In the genomic region with DNA sequence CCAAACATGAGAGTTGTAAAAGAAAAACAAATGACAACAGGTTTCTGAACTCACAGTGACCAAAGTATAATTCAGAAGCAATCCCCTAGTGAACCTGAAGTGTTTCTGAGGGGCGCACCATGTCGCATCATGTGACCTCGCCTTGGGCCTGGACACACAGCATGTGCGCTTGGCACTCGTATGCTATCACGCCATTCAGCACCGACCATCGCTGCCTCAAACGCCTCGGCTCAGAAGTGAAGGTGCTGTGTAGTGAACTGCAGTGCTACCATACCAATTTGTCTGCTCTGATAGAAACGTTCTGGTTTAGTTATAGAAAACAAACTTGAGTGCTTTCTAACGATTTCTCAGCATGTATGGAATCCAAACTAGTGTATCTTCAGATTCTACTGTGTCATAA, we compare ENCODE assay signal across 28 mouse cellular contexts. TPM values are rescaled to one million over a fixed set of nuclear protein-coding genes. Genes with fewer than 3 reads are reported as not detected.
DNase-seq lines count a peak whose midpoint lies in the region; ATAC-seq lines count a peak whose summit lies in the region.
"Had no signal": no experiment of that assay in that cellular context is flagged by ENCODE, and none has a peak within 500 bp of the region (broad histone marks: within the 10 kb centered on the region; RNA-seq: fewer than 3 reads in every experiment).

No protein-coding gene starts in this region.

- H3K4me2 ChIP-seq in midbrain, embryonic 13.5 days (replicated peaks): no peak overlapping the region
- no peak overlapping the region for H3K4me2 ChIP-seq in midbrain, embryonic 11.5 days
- H3K4me2 ChIP-seq in forebrain, embryonic 14.5 days (ENCODE audit: low read length): no peak overlapping the region
- H3K4me2 ChIP-seq: hindbrain, embryonic 12.5 days; limb, embryonic 13.5 days; liver, embryonic 11.5 days; lung, embryonic 15.5 days; stomach, embryonic 15.5 days had no signal

- H3K9ac ChIP-seq in midbrain, embryonic 13.5 days (replicated peaks): no peak overlapping the region
- H3K9ac ChIP-seq in midbrain, embryonic 11.5 days (ENCODE audit: low read length): no peak overlapping the region
- no peak overlapping the region for H3K9ac ChIP-seq in forebrain, embryonic 14.5 days (ENCODE audit: low read length)
- H3K9ac ChIP-seq: hindbrain, embryonic 12.5 days; limb, embryonic 13.5 days; lung, embryonic 15.5 days; stomach, embryonic 15.5 days had no signal

- no peaks in the 10 kb centered on the region; the same call in 1 of the 2 replicates for H3K4me1 ChIP-seq in heart, embryonic 10.5 days
- peaks cover 20% of the 10 kb centered on the region for H3K4me1 ChIP-seq in midbrain, embryonic 13.5 days (replicated peaks)
- no peaks in the 10 kb centered on the region for H3K4me1 ChIP-seq in midbrain, embryonic 11.5 days (ENCODE audit: control insufficient read depth, insufficient read depth, low read length)
- peaks cover 23% of the 10 kb centered on the region for H3K4me1 ChIP-seq in forebrain, embryonic 14.5 days (ENCODE audit: control insufficient read depth, insufficient read depth, low read length)
- H3K4me1 ChIP-seq: lung, embryonic 15.5 days; stomach, embryonic 15.5 days had no signal

- no peaks in the 10 kb centered on the region for H3K27me3 ChIP-seq in heart, embryonic 10.5 days (ENCODE audit: insufficient read depth, poor library complexity, severe bottlenecking)
- H3K27me3 ChIP-seq in midbrain, embryonic 13.5 days: no peaks in the 10 kb centered on the region
- H3K27me3 ChIP-seq in midbrain, embryonic 11.5 days (ENCODE audit: control insufficient read depth, insufficient read depth, low read length): no peaks in the 10 kb centered on the region
- H3K27me3 ChIP-seq in forebrain, embryonic 14.5 days (replicated peaks; ENCODE audit: control insufficient read depth, insufficient read depth, low read length): no peaks in the 10 kb centered on the region
- H3K27me3 ChIP-seq: CH12.LX; hindbrain, embryonic 12.5 days; limb, embryonic 13.5 days; lung, embryonic 15.5 days; stomach, embryonic 15.5 days had no signal

- peak; percentile 60; the same call in 1 of the 2 replicates for ATAC-seq in midbrain, embryonic 13.5 days
- ATAC-seq in midbrain, embryonic 11.5 days (ENCODE audit: low FRiP score): no peak
- peak; percentile 72 for ATAC-seq in forebrain, embryonic 14.5 days
- ATAC-seq: inflammation-experienced regulatory T-cells, adult 6 months had no signal

- H3K27ac ChIP-seq in heart, embryonic 10.5 days: no peak overlapping the region
- no peak overlapping the region for H3K27ac ChIP-seq in midbrain, embryonic 13.5 days
- no peak overlapping the region for H3K27ac ChIP-seq in midbrain, embryonic 11.5 days (ENCODE audit: low read depth, low read length)
- H3K27ac ChIP-seq in forebrain, embryonic 14.5 days (ENCODE audit: low read depth, low read length): peak overlapping the region; percentile 71; the same call in 1 of the 2 replicates
- H3K27ac ChIP-seq: hindbrain, embryonic 12.5 days; limb, embryonic 13.5 days; lung, embryonic 15.5 days; stomach, embryonic 15.5 days had no signal

- peak; percentile 63 for DNase-seq in heart, embryonic 10.5 days (ENCODE audit: low spot score)
- no peak for DNase-seq in heart, postnatal 25 days (ENCODE audit: low spot score)
- DNase-seq in midbrain, embryonic 11.5 days (ENCODE audit: low spot score, missing footprints): no peak
- DNase-seq in ZHBTc4 (ENCODE audit: low read depth, low spot score): peak; percentile 6
- DNase-seq in forebrain, embryonic 14.5 days (ENCODE audit: low spot score): peak; percentile 59
- no peak for DNase-seq in right cerebral cortex, adult 18-20 months
- DNase-seq in spleen, postnatal 4 days (ENCODE audit: low spot score in 2 of 2): no peak
- DNase-seq: adrenal gland, postnatal 10 days; B cell, adult 2 months; cerebellum, adult 11 months; cerebellum, postnatal 25 days; gastrocnemius, postnatal 10 days; heart, postnatal 14 days; kidney, adult 11 months; kidney, postnatal 14 days; lung, postnatal 36 days; right cerebral cortex, postnatal 14 days; thymus, postnatal 14 days had no signal

- intact Hi-C loops in heart, postnatal 25 days (cut with DNase I): no loop called here

- H3K4me3 ChIP-seq in heart, embryonic 10.5 days: no peak overlapping the region
- no peak overlapping the region for H3K4me3 ChIP-seq in midbrain, embryonic 13.5 days (replicated peaks)
- no peak overlapping the region for H3K4me3 ChIP-seq in midbrain, embryonic 11.5 days (ENCODE audit: low read depth, low read length)
- H3K4me3 ChIP-seq in forebrain, embryonic 14.5 days (ENCODE audit: low read depth, low read length): no peak overlapping the region
- H3K4me3 ChIP-seq: hindbrain, embryonic 12.5 days; limb, embryonic 13.5 days; lung, embryonic 15.5 days; stomach, embryonic 15.5 days had no signal

- H3K9me3 ChIP-seq in heart, embryonic 10.5 days: no peaks in the 10 kb centered on the region
- no peaks in the 10 kb centered on the region for H3K9me3 ChIP-seq in midbrain, embryonic 13.5 days
- H3K9me3 ChIP-seq in midbrain, embryonic 11.5 days (ENCODE audit: control insufficient read depth, low read length): no peaks in the 10 kb centered on the region
- H3K9me3 ChIP-seq in forebrain, embryonic 14.5 days (replicated peaks; ENCODE audit: control insufficient read depth, low read length): no peaks in the 10 kb centered on the region
- H3K9me3 ChIP-seq: hindbrain, embryonic 12.5 days; lung, embryonic 15.5 days; stomach, embryonic 15.5 days had no signal

- H3K36me3 ChIP-seq in heart, embryonic 10.5 days: no peaks in the 10 kb centered on the region
- H3K36me3 ChIP-seq in midbrain, embryonic 13.5 days: no peaks in the 10 kb centered on the region
- H3K36me3 ChIP-seq in midbrain, embryonic 11.5 days (ENCODE audit: control insufficient read depth, insufficient read depth, low read length): no peaks in the 10 kb centered on the region
- H3K36me3 ChIP-seq in forebrain, embryonic 14.5 days (ENCODE audit: control insufficient read depth, insufficient read depth, low read length): no peaks in the 10 kb centered on the region
- H3K36me3 ChIP-seq: hindbrain, embryonic 12.5 days; lung, embryonic 15.5 days; stomach, embryonic 15.5 days had no signal

- WGBS in heart, embryonic 10.5 days: 83% methylated on average over 12 of the region's 12 CpGs
- WGBS in midbrain, embryonic 13.5 days: 84% methylated on average over 12 of the region's 12 CpGs
- WGBS in midbrain, embryonic 11.5 days: 91% methylated on average over 12 of the region's 12 CpGs
- 38% methylated on average over 12 of the region's 12 CpGs for WGBS in forebrain, embryonic 14.5 days

RNA-seq across cellular contexts. Expression of a gene that starts 59.7 kb away (rescaled TPM):
- 0.06 and 0.22 TPM in 2 replicates for polyA plus RNA-seq in heart, embryonic 10.5 days (2016; fragmentation: Nextera tagmentation; extraction: Ambion mirVana)
- total RNA-seq in heart, postnatal 25 days (2021): 1 to 10 TPM; 7.7 TPM
- polyA plus RNA-seq in midbrain, embryonic 13.5 days (2015; fragmentation: Nextera tagmentation; extraction: Ambion mirVana): 0.22 and 0.32 TPM in 2 replicates
- polyA plus RNA-seq in midbrain, embryonic 11.5 days (2014; fragmentation: Nextera tagmentation; extraction: Ambion mirVana): not detected in 2 replicates
- 0.51 and 0.57 TPM in 2 replicates for polyA plus RNA-seq in forebrain, embryonic 14.5 days (2014; fragmentation: Nextera tagmentation; extraction: Ambion mirVana)
- total RNA-seq: CH12.LX; megakaryocyte-erythroid progenitor cell, adult 5-6 weeks; monocyte, adult 5-6 weeks had no signal

Comparison
In these comparisons a context has a peak if more than half of its experiments do, and no peak if none do; other contexts are left out.
1. DNase-seq: peak in heart, embryonic 10.5 days (single experiment), ZHBTc4 (single experiment) and forebrain, embryonic 14.5 days (single experiment); none in heart, postnatal 25 days (single experiment), midbrain, embryonic 11.5 days (single experiment), right cerebral cortex, adult 18-20 months (single experiment) and spleen, postnatal 4 days (0 of 2).